Mouse (Mus musculus) 416B (cell line): ENCODE results near the gene Ticam1.

Experiments
- DNase-seq: peaks from one replicate; pipeline ENCODE4 v3.0.0; 2011; ENCODE audit warnings: low read depth

Gene Ticam1

DNA sequence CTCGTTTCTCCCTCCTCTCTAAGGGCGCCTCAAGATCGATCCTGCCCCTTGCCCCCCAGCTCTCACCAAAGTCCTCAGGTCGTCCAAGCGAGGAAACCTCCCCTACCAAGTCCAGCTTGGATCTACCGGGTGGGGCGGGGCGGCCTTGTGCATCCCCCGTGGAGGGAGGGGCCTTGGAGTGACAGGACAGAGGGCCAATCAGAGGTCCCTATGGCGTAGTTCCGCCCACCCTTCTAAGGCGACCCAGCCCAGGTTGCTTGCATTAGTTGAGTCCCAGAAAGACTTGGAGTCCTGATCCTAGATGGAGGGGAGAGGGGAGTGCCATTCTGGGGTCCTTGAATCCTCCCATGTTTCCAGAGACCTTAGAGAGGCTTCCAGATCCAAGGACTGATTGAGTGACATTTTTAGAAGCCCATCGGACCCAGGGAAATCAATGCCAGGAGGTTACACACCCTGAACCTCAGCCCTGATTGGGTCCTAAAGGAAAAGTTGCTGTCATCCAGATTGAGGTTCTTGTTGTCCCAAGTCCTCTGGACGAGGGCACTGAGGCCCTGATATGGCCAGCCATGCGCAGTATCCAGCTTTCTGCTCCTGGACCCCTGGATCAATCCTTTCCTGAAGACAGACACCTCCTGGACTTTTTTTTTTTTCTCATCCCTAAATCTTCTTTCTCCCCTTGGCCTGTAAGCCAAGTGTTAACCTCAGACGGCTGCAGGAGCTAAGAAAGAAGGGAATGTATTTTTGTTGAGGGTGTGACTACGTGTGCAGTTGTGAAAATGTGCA is 14.0 kb upstream of the Ticam1 start:
- DNase-seq = peak; percentile 98

DNA sequence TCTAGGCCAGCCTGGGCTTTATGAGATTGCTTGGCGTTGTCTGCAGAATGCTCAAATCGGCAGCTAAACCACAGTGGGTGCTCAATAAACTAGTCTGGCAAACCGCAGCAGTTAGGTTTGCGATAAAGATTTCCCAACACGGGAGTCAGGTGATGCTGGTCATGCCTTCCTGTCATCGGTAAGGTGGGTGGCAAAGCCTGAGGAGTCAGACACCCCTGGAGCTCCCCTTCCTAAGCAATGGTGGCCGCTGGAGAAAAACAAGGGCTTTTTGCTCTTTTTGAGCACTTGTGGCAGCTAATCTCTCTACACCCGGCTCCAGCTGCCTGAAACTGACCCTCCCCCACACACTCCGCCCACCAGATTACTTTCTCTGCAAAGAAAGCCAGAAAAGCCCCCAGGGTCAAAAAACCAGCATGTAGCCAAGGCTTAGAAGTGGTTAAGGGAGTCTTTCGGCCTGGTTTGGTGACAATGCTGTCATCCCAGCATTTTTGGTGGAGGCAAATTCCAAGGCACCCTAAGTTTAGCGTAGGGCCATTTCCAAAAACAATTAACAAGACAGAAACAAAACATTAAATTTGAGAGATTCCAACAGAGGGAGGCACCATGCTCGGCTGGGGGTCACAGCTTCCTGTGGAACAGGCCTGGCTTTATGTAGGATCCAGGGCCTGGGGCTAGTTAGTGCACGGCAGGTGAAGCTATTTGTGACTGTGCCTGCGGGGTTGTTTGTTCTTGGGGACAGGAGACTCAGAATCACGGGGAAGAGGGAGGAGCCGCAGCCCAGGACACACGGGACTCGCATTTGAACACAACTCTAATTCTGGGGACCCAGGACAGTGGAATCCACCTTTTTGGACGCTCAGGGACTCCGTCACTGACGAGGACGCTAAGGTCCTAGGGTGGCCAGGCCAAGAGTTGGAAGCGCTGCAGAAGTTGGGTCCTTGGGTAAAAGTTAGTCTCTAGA is 13.1 kb upstream of the Ticam1 start:
- peak; percentile 84 for DNase-seq

DNA sequence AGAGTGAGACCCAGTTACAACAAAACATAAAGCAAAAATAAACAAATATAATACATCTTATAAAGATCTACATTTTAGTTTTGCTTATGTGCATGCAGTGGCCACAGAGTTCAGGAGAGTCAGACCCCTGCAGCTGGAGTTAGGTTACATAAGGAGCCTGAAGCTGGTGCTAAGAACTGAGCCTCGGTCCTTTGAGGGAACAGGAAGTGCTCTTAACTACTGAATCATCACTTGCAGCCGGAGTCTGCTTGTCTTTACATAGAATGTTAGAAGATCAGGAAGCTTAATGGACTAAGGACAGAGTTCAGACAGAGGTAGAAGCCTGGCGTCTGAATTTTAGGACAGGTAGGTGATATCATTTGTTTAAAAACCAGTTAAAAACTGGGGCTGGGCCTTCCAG is 12.3 kb upstream of the Ticam1 start:
- peak; percentile 67 for DNase-seq

DNA sequence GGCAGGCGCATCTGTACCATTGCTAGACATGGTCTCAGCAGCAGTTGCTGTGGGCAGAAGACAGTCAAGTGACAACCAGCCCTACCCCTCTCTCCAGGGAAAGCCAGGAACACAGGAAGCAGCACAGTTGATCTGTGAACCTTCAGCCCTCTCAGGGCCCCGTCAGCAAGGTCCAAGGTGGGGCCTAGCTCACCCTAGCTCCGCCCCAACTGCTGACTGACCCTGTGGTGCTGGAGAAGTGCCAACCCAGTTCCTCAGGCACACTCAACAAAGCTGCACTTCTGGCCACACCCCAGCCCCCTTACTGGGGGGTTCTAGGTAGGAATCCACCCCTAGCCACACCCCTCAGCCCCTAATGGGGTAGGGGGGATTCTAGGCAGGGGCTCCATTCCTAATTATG is 11.2 kb upstream of the Ticam1 start:
- DNase-seq = peak; percentile 81

DNA sequence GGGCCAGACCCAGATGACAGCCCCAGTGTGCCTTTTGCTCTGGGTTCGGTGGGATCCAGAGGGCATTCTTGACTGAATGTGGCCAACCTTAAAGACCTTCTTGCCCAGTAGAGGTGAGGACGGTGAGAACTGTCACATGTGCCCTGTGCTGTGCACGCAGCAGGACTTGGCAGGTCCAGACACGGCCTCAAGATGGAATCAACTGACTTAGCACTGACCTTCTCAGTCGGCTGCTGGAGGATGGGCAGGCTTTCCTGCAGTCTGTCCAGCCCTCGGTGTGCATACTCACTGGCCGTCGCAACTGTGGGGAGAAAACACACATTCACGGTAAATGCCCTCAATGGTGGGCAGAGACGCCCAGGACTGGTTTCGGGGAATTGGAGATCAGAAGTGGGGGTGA is 9.4 kb upstream of the Ticam1 start:
- no peak for DNase-seq

DNA sequence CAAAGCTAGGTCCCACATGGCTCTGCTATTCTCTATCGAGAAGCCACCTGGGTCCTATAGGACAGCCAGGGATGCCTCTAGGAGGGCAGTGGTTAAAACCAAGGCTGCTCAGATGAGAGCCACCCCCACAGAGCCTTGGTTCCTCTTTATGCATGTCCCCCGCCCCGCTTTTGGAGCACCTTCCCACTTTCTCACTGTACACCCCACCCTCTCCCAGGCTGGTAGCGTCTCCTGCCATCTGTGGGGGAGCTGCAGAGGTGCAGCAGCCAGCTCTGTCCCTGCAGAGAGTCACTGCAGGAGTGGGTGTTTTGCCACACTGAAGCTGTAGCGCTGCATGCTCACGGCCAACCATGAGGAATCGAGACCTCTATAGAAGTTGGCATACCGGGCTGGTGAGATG is 6.7 kb upstream of the Ticam1 start:
- no peak for DNase-seq

DNA sequence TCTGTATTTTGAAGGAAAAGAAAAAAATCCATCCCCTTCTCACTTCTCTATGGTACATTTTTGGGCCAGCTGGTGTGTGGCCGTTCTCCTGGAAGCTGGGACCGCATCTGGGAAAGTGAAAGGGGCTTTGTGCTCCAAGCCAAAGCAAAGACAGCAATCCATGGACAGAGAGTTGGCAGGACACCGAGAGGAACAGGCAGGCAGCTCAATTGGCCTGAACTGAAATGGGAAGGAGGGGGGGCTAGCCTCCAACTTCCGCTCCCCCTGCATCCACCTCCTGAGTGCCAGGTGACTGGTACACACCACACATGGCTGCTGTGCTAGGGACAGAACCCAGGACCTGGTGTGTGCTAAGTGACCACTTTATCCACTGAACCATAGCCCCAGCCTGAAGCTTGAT is 6.2 kb upstream of the Ticam1 start:
- DNase-seq = no peak

DNA sequence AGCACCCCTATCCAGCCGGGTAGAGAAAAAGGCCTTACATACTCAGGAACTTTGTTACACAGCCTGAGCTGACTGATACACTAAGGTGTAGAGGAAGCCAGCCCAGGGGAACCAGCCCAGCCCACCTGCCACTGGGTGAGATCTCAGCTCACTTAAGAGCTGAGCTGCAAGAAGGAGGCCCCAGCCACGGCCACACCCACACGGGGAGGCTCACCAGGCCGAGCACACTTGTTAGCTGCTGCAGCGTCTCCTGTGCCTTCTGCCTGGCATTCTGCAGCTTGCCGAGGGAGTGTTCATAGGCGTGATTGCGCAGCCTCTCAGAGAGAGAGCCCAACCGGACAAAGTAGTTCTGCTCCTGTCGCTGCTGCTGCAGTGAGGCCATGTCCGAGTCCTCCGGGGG is 4.6 kb upstream of the Ticam1 start:
- DNase-seq = no peak

DNA sequence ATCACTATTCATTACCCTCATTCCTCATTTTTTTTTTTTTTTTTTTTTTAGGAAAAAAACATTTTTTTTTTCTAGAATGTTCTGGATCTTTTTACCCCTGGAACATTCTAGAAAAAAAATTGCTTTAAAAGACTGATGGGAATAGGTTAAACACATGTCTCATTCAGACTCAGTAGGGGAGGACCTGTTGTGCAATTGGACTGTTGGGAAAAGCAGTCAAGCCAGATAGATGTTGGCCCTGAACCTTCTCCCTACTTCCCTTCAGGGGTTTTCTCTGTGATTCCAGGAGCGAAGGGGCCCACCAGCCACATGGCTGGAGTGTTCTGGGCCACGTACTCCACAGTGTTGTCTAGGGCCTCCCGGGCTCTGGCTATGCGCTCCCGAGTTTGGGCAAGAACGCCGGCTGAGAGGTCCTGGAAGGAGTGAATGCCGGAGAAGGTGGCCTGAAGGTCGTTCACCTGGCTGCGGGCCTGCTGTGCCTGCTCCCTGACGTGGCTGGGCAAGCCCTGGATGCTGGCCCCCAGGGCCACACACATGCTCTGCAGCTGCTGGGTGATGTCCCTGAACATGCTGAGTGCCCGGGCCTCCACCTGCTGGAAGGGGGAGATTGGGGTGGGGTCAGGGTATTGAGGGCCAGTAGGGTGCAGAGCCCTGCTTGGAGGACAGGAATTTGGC is 3.0 kb upstream of the Ticam1 start:
- DNase-seq = no peak

DNA sequence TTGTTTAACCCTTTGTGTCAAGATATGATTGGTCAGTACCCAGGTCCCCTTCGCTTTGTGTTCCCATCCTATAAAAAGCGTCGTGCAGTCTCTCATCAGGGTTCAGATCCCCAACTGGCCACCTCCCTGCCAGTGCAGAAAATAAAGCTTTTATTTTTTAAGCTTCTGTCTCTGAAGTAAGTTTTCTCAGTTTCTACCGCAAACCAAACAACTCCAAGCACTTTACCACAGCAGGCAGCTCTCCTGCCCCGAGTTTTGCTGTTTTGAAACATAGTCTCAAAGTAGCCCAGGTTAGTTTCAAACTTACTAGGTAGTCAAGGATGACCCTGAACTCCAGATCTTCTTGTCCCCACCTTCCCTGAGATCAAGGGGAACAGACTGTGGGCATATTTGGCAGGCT is 1.8 kb upstream of the Ticam1 start:
- no peak for DNase-seq

DNA sequence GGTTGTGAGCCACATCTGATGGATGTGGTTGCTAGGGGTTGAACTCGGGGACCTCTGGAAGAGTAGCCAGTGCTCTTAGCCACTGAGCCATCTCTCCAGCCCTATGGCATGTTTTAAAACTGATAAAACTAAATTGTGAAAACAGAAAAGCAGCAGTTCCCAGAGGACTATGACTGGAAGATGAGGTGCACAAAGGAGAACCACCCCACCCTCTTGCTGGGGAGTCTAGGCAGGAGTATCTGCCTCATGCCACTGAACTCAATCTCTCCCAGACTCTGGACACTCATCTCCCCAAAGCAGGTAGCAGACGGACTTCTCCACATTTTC is 944 bp upstream of the Ticam1 start:
- no peak for DNase-seq

DNA sequence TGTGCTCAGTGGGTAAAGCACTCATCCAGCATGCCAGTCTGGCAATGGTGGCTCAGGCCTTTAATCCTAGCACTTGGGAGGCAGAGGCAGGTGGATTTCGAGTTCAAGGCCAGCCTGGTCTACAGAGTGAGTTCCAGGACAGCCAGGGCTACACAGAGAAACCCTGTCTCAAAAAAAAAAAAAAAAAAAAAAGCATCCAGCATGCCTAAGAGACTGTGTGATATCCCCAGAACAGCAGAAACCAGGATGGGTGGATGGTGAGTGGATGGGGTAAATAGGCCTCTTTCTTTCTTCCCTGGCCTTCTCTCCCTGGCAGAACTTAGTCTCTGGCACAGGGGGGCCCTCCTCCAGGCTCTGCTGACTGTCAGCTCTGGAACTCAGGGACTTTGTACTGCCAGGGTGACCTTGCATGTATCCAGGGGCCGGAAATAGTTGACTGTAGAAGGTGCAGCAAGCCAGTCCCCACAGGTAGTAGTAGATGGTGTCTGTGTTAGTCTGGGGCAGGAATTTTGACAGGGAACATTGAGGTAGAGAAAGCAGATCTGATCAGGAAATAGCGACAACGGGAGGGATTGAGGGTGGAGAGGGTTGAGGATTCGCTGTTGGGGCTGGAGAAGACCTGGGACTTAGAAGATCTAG is 625 bp downstream of the Ticam1 start:
- DNase-seq = peak; percentile 46

DNA sequence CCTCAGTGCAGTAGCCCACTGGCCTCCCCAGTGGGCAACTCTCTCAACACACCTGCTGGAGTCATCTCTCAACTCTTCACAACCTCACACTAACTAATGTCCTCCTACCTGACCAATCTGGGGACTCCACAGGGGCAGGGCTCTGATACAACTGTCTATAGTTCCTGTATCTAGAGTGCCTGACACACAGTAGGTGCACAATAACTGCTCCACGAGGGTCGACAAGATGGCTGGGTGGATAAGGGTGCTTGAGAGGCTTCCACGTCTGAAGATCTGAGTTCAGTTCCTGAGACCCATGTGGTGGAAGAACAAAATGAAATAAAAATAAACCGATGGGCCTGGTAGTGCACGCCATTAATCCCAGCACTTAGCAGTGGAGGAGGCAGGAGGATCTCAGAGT is 2.6 kb downstream of the Ticam1 start:
- DNase-seq = no peak

DNA sequence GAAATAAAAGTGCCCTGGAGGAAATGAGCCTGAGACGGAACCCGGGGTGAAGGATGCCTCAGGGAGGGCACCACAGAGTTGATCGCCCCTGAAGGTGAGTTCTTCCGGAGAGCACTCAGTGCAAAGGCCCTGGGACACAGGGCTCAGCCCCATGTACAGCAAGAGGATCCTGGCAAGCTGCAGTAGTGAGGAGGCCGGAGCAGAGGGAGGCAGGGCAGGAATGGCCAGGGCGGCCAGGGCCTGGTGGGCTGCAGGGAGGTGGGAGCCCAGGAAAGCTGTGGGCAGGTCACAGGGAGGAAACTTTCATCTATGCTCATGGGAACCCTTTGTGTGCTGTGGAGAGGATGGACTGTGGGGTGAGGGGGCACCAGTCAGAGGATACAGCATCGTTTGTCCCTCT is 3.1 kb downstream of the Ticam1 start:
- no peak for DNase-seq

DNA sequence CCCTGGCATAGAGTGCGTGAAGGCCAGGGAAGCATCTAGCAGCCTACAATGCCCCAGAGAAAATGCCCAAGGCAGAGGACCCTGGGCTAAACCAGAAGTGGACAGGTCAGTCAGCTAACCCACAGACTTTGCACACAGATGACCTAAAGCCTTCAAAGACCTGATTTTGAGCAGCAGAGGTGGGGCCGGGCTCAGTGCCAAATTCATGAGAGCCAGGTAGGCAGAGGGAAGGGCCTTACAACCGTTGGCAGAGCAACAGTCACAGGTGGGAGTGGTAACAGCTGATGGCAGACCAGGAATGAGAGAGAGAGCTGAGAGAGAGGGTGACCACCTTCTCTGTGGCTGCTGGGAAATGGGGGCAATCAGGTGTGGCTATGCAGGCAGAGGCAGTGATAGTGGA is 3.9 kb downstream of the Ticam1 start:
- DNase-seq = no peak

DNA sequence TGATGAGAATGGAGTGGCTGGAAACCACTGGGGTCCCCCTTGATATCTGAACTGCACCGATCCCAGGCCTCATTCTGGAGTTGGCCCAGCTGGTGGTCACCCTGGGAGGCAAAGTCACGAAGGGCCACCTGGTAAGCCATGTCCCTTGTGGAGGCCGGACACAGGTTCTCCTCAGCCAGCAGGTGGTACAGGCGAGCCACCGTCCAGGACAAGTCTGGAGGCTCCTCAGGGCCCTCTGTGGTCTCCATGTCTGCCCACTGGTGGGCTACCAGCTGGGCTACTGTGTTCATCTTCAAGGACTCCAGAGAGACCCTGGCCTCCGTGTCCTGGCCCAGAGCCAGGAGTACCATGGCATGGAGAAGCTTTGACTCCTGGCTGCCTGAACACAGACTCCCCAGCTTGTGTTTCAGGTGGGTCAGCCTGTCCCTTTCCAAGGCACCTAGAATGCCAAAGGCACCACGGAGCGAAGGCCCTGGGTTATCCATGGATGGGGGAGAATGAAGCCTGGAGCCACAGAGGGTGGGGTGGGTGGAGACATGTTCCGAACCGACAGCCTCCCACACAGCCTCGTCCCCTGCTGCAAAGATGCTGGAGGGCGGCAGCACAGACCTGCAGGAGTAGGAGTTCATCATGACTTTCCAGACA is 4.9 kb downstream of the Ticam1 start:
- DNase-seq = no peak

DNA sequence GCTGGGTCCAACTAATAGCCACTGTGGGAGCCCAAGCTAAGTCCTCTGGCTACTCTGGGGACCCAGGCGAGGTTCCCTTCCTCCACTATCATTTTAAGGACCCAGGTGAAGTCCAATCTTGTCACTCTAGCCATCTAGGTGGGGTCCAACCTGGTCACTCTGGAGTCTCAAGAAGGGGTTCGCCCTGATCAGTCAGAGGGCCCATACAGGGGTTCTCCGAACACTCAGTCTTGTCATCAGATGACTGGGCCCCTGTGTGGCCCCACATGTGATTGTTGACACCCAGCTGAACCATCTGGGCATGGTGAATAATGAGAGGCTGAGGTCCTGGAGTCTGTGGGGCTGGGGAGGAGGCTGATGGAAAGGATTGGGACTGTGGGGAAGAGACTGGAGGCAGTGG is 6.8 kb downstream of the Ticam1 start:
- no peak for DNase-seq

DNA sequence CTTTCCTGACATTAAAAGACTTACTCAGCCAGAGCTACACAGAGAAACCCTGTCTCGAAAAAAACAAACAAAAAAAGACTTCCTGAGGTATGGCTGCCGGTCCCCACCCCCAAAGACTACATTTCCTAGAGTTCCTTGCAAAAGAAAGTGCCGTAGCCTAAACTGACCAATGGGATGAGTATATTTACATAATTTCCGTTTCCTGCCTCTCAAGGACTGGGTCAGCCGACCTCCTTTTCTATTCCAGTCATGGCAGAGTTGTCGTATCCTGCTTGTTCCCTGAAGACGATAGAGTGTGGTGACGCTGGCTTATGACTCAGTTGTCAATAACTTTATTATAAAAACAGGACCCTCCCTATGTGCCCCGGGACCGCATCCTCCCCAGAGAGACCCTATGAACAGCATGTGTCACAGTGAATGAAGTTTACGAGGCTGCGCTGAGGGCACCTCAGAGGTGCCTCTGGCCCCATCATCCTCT is 7.4 kb downstream of the Ticam1 start:
- DNase-seq = peak; percentile 95

DNA sequence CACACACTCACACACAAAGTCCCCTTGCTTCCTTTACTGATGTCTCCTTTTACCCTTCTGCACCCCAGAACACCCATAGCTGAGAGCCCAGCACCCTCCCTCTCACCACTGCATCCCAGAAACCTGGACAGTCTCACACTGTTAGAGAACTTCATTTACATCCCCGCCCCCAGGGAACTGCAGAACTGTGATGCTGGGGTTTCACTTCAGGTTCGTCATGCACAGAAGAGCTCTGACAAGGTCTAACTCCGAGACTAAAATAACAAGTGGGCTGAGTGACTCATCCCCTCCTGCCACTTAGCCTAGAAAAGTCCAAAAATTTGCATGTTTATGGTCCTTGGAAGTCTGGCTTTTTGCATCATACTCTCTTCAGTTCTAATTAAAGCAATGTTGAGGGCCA is 10.3 kb downstream of the Ticam1 start:
- peak; percentile 85 for DNase-seq

DNA sequence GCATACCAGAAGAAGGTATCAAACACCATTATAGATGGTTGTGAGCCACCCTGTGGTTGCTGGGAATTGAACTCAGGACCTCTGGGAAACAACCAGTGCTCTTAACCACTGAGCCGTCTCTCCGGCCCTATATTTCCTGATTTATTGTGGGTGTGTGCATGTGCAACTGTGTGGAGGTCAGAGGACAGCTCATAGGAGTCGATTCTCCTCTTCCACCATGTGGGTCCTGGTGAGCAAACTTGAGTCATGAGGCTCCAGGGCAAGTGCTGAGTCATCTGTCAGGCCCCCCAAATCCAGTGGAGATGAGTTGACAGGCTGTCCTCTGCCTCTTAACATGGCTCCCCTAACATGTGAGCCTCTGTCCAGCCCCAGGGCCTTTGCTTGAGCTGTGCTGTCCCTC is 10.7 kb downstream of the Ticam1 start:
- DNase-seq = peak; percentile 88

DNA sequence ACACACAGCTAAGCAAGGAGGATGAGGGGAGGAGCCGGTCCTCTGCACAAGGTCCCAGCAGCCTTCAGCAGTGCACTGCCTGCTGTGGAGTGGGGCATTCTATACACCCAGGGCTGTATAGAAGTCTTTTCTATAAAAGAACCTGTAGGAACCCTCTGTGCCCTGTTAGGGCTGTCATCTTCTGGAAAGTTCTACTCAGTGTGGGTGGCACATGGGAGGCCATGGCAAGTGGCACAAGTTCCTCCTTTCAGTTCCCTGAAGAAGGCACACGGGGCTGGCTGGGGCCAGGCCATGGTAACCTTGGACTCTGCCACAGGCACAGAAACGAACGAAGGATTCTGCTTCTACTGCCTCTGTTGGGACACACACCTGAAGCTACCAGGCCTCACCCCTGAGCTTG is 11.6 kb downstream of the Ticam1 start:
- no peak for DNase-seq

DNA sequence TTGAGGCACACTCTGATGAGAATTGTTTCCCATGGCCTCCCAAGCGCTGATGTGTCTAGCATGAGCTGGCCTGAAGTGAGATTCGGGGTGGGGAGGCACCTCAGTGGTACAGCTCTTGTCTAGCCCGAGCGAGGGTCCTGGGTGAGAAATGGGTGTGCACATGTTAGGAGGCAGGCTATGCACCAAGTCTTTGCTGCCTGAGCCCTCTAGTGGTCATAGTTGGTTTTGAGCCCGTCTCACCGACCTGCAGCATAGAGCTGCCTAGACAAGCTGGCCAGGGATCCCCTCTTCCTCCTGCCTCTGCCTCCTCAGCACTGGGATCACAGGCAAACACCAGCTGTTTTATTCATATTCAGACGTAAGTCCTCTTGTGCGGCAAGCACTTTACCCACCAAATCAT is 12.6 kb downstream of the Ticam1 start:
- peak; percentile 82 for DNase-seq
